Mouse (Mus musculus): ENCODE data around the gene Tulp2.

DNA sequence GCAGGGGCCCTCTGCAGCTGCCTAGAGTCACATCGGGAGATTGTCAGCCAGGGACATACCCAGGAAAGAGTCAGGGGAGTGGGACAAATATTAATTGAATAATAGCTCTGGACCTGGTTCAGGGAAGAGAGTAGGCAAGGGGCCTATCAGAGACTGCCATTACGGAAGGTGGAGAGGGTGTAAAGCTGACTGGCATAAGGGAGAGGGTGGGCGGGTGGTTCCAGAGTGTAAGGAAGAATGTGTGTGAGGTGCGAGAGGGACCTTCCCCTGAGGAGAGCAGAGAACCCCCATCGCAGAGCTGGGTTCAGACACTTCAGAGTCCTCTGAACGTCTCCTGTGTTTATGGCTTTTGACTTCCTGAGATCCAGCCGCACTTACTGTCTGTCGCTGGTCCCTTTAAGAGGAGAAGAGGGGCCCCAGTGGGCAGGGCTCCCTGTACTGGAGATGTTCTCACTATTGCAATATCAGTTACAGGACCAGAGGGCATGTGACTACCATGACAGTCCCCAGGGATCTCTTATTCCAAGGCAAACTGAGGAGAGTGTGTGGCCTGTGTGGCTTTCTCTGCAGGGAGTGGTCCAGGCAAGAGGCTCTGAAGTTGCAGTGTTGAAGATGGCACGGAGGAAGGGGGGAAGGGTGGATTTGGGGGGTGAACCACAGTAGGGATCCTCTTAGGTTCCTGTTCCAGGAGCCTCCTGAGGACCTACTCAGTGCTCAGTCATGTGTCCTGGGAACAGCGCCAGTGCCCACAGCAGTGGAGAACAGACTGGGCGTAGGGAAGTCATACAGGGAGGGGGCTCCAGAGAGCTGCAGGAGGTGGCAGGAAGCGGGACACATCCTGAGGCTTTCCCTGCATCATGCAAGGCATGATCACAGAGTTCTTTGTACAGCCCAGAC, 80.2 kb downstream of the Tulp2 start:
- no peak for TF ChIP-seq POLR2A (IDR thresholded peaks at IDR 0.05; ENCODE audit: borderline replicate concordance, low read depth, low read length)
- TF ChIP-seq CTCF (IDR thresholded peaks at IDR 0.05; ENCODE audit: low read depth, low read length) = no peak

All from bone marrow macrophage, adult 2 months (primary cell).